Mouse (Mus musculus) left cerebral cortex, postnatal 25 days (tissue): ENCODE measurements at regions not wholly inside any gene's neighbourhood (a gene's known extent, or its start where the extent isn't known, plus 50 kb on each side); places are given as distances from the start of the nearest gene placed in this dataset.

Source experiments
- DNase-seq, 2 experiments: peaks; one replicate each; pipeline ENCODE4 v3.0.0; 2022; ENCODE audit warnings: low spot score in 2 of 2, mixed read lengths in 1 of 2
- intact Hi-C: fragments of 180-260 bp; cut with DNase I; formaldehyde crosslinking; loops from one replicate; pipeline ENCODE4 v1.15.1; 2025
- microRNA-seq, 2 experiments: library from miRNA; unstranded; fragments of <30 nt; microRNA quantifications; one replicate each; pipeline ENCODE4 v1.2.0; 2022

DNA sequence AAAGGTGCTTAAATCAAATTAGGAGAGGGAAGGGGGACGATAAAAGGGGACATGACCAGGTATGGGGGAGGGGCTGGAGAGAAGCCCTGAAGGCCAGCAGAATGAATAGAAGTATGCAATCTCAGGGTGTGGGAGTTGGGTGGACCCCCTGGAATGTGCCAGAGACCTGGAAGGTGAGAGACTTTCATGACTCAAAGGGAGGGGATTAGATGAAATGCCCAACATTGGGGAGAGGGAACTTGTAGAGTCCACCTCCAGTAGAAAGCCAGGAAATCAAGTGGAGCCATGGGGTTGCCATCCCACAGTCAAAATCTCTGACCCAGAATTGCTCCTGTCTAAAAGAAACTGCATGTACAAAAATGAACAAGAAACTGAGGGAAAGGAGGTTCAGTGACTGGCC lies 666.5 kb downstream of the Cps1 start:
- DNase-seq = no peak
- intact Hi-C loops = no loop called here

DNA sequence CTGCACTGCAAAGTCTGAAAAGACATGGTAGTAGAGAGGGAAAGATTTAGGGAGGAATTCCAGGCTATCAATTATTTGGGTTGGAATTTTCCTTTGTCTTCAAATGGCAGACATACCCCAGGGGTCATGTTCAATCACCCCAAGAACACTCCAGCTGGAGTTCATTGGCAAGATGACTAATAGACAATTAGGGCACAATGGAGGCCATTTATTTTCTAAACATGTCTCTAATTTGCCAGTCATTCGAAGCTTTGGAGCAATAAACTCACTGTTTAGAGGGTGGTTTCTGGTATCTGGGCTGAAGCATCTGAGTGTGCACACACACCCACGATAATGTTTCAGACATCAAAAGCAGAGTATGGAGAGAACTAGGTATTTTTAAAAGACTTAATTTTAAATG lies 672.2 kb downstream of the Cps1 start:
- DNase-seq = peak in 1 of 2 experiments; percentile 30
- intact Hi-C loops = no loop called here

GRCm38 (mm10) chr1:67795478-67795877 lies 672.7 kb downstream of the Cps1 start:
- intact Hi-C loops = no loop called here
- no peak for DNase-seq

GRCm38 (mm10) chr1:67803292-67803691 lies 680.5 kb downstream of the Cps1 start:
- DNase-seq = no peak
- intact Hi-C loops = no loop called here

DNA sequence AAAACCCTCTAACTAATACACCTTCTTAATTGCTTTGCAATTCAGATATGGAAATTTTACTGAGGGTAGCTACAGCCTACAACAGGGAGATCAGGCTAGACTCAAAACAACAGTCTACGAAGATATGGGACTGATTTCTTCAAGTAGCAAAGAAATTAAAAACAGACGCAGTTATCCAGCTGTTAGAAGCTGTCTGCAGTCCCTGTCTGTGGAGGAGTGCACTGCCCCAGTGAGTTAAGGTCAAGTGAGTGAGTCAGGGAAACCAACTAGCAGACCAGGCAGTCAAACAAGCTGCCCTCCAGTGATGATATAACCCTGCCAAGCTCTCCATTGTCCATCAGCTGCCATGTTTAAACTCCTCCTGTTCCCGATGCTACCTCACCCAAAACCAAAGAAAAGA lies 697.3 kb downstream of the Cps1 start:
- intact Hi-C loops = no loop called here
- DNase-seq = no peak

DNA sequence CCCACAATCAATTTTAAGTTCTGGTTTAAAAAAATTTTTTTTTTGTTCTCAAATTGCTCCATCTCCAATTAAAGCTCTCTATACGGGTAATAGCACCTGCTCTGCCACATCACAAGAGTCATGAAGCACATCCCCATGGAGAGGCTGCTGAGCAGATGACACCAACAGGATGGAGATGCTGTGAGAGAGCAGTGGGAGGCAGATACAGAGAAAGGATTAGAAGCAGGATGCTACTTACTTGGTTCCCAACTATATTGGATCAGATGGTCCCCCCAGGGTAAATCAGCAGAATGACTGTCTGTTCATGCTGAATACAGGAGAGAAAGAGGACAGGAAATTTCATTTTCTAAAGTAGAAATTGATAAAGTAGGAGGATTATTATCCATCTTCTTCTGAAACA lies 725.2 kb downstream of the Cps1 start:
- intact Hi-C loops = no loop called here
- no peak for DNase-seq

DNA sequence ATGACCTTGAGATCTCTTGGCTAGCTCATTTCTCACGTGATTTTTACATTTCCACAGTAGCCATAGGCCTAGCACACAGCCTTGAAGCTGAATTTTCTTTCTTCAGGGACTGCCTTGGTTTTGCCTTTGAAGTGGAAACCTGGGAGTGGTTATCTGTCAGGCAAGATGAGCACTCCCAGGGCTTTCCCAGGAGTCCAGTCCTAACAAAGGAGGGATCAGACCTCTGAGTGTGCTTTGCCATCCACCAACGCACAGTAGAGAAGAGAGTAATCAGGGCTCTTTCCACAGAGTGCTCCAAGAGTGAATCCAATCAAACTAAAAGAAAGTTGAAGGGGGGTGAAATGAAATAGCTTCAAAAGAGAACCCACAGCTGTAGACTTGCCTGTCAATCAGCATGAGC lies 770.7 kb downstream of the Cps1 start:
- DNase-seq = no peak
- intact Hi-C loops = no loop called here

DNA sequence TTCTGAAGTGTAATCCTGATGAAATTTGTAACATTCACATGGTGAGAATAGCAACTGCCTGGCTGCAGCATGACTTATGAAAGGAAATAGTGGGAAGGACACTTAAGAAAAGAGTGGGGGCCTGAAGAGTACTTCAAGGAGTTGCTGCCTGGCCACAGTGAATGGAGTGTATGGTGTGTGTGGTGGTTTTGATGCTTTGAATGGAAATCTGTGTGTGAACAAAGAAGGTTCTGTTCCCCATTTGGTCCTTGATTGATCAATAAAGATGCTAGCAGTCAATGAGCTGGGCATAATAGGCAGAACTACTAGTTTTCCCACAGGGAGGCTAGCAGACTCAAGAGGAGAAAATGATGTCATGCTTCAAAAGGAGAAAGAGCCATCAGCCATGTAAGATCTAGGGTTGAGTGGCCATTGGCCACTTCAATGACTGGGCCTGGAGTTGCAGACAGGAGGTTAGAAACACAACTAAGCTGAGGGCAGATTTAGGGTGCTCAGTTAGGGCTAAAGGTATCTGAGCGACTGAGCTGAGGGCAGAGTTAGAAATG lies 772.0 kb downstream of the Cps1 start:
- intact Hi-C loops = no loop called here
- no peak for DNase-seq

DNA sequence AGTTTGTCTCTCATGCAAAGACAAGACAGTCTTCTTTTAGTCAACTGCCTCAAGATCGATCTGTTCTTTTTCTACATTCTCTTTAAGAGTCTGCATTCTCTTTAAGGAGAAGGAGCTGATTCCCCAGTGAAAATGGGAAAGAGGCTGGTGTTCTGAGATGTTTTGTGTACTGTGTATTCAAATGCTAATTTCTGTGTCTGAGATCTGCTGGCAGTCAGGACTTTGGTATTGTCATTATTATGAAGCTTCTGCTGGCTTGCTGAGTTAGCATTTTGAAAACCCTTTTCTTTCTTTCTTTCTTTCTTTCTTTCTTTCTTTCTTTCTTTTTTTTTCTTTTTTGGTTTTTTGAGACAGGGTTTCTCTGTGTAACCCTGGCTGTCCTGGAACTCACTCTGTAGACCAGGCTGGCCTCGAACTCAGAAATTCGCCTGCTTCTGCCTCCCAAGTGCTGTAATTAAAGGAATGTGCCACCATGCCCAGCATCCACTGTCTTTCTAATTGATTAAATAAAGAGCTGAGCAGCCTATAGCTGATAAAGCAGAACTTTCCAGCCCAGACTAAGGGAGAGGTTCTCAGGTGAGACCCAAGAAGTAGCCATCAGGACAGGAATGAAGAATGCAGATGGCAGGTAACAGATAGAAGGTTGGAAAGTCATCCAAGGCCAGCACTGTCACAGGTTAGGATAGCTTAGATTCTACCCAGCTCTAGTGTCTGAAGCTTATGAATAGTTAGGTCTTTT lies 813.1 kb downstream of the Cps1 start:
- intact Hi-C loops = no loop called here
- no peak for DNase-seq

GRCm38 (mm10) chr1:67981386-67981785 lies 858.6 kb downstream of the Cps1 start:
- DNase-seq = no peak
- intact Hi-C loops = no loop called here

Small RNA genes lying in the stretch of these regions (microRNA-seq; reads per million reads assigned to microRNA genes)
- 0 reads per million in 2 experiments for gene Gm23189
